Mouse (Mus musculus) ES-Bruce4 (cell line): Measurements from ENCODE around the gene Setd2. TPM values are rescaled to one million over a fixed set of nuclear protein-coding genes. Genes with fewer than 3 reads are reported as not detected.

ENCODE experiments used
- H3K27ac ChIP-seq: 2 replicates; pipeline ENCODE4 v1.5.1; 2012; ENCODE audit warnings: low read length, inconsistent platforms; ENCODE audit not compliant: insufficient read depth
- H3K27me3 ChIP-seq: 2 replicates; pipeline ENCODE4 v1.6.1; 2012; ENCODE audit warnings: mild to moderate bottlenecking, low read length, inconsistent platforms; ENCODE audit not compliant: control insufficient read depth, poor library complexity, insufficient read depth, severe bottlenecking
- H3K36me3 ChIP-seq: 2 replicates; pipeline ENCODE4 v1.6.1; 2012; ENCODE audit warnings: inconsistent platforms, mild to moderate bottlenecking, low read length, moderate library complexity; ENCODE audit not compliant: control insufficient read depth, poor library complexity, insufficient read depth, severe bottlenecking
- H3K4me1 ChIP-seq: one replicate; pipeline ENCODE4 v1.8.1; 2011; ENCODE audit warnings: low read length; ENCODE audit not compliant: control insufficient read depth, insufficient read depth
- H3K4me3 ChIP-seq: 2 replicates; pipeline ENCODE4 v1.5.1; 2011; ENCODE audit warnings: low read depth, mild to moderate bottlenecking, low read length
- H3K9ac ChIP-seq: 2 replicates; pipeline ENCODE4 v1.6.1; 2012; ENCODE audit warnings: low read depth, mild to moderate bottlenecking, inconsistent platforms; ENCODE audit not compliant: poor library complexity, severe bottlenecking
- H3K9me3 ChIP-seq: replicated peaks from 2 replicates; pipeline ENCODE4 v1.6.1; 2012; ENCODE audit warnings: mild to moderate bottlenecking, low read length, inconsistent platforms; ENCODE audit not compliant: control insufficient read depth, poor library complexity, insufficient read depth, severe bottlenecking
- CTCF ChIP-seq: IDR thresholded peaks from one replicate; pipeline ENCODE4 v1.8.1; 2011; ENCODE audit warnings: low read depth, low read length
- EP300 ChIP-seq: IDR thresholded peaks from 2 replicates; pipeline ENCODE4 v1.6.1; 2011; ENCODE audit warnings: low read depth, low read length; ENCODE audit not compliant: insufficient read depth
- POLR2A ChIP-seq: IDR thresholded peaks from one replicate; pipeline ENCODE4 v1.8.1; 2011; ENCODE audit warnings: low read length; ENCODE audit not compliant: insufficient read depth
- polyA plus RNA-seq: library from polyadenylated mRNA; stranded (reverse); fragments of >200 nt; gene quantifications from 2 replicates; pipeline ENCODE4 v1.2.4, GENCODE M21; 2011; ENCODE audit warnings: low read depth; ENCODE audit not compliant: missing spikeins, insufficient read depth, insufficient read length

Gene Setd2
- polyA plus RNA-seq, 1 experiment, result 86.0 TPM

DNA sequence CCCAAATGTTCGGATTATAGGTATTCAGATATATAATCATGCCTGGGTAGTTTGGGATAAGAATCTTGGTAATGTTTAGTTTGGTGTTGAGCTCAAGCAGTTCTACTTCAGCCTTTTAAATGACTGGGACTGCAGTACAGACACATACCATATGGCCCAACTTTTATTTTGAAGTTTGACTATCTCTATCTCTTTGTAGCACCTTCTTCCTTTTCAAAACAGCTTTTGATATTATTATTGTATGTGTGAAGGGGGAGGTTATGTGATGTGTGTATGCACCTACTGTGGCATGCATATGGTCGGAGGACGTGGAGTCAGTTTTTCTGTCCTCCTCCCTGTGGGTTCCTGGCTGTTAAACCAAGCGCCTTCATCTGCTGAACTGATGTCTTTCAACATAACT, 9.6 kb downstream of the Setd2 start:
- TF ChIP-seq EP300 (no peak), POLR2A (no peak), CTCF (no peak)
- Histone ChIP-seq H3K27ac (no peak overlapping the region), H3K36me3 (peaks cover 2% of the 10 kb centered on the region; the same call in 1 of the 2 replicates), H3K9me3 (no peaks in the 10 kb centered on the region), H3K4me3 (no peak overlapping the region), H3K9ac (no peak overlapping the region), H3K4me1 (peaks cover 2% of the 10 kb centered on the region), H3K27me3 (no peaks in the 10 kb centered on the region)

DNA sequence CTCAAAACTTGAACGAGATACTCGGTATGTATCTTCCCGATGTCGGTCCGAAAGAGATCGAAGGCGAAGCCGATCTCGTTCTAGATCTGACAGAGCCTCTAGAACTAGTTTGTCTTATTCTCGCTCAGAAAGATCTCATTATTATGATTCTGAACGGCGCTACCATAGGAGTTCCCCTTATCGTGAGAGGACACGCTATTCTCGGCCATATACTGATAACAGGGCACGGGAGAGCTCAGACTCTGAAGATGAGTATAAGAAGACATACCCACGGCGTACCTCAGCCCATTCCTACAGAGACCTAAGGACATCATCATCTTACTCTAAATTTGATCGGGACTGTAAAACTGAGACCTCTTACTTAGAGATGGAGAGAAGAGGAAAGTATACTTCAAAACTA, 15.9 kb downstream of the Setd2 start:
- H3K9me3 ChIP-seq, result no peaks in the 10 kb centered on the region
- H3K9ac ChIP-seq, result no peak overlapping the region
- H3K4me3 ChIP-seq, result no peak overlapping the region
- TF ChIP-seq EP300, result no peak
- no peak for TF ChIP-seq CTCF
- no peak for TF ChIP-seq POLR2A
- no peak overlapping the region for H3K27ac ChIP-seq
- no peaks in the 10 kb centered on the region for H3K27me3 ChIP-seq
- peaks cover 52% of the 10 kb centered on the region for H3K36me3 ChIP-seq
- H3K4me1 ChIP-seq, result no peaks in the 10 kb centered on the region

DNA sequence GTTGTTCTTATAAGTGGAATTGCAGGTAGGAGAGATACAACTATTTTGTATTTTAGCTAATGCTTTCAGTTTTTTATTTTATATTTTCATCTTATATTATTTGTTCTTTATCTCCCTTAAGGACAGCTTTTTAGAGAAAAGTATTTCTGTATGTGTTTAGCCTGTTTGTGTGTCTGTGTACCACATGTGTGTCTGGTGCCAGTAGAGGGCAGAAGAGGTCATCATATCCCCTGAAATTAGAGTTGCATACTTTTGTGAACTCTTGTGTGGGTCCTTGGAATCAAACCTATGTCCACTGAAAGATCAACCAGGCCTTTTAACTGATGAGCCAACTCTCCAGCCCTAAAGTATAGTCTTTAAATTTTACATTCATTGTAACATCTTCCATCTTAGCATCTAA, 35.9 kb downstream of the Setd2 start:
- no peak overlapping the region for H3K4me3 ChIP-seq
- H3K4me1 ChIP-seq, result no peaks in the 10 kb centered on the region
- H3K9ac ChIP-seq, result no peak overlapping the region
- no peaks in the 10 kb centered on the region for H3K27me3 ChIP-seq
- TF ChIP-seq POLR2A (no peak), CTCF (no peak), EP300 (no peak)
- no peaks in the 10 kb centered on the region for H3K9me3 ChIP-seq
- peaks cover 44% of the 10 kb centered on the region for H3K36me3 ChIP-seq
- H3K27ac ChIP-seq, result no peak overlapping the region

- H3K4me1 ChIP-seq, result no peaks in the 10 kb centered on the region
- H3K9me3 ChIP-seq, result no peaks in the 10 kb centered on the region
- H3K9ac ChIP-seq, result no peak overlapping the region
- TF ChIP-seq POLR2A (no peak), CTCF (no peak), EP300 (no peak)
- H3K27me3 ChIP-seq, result no peaks in the 10 kb centered on the region
- no peak overlapping the region for H3K4me3 ChIP-seq
- no peak overlapping the region for H3K27ac ChIP-seq
- peaks cover 12% of the 10 kb centered on the region for H3K36me3 ChIP-seq
Measured at GRCm38 (mm10) chr9:110582161-110582560, 49.8 kb downstream of the Setd2 start.

GRCm38 (mm10) chr9:110583521-110583920, 51.1 kb downstream of the Setd2 start:
- H3K27me3 ChIP-seq, result no peaks in the 10 kb centered on the region
- H3K4me3 ChIP-seq, result no peak overlapping the region
- no peak overlapping the region for H3K9ac ChIP-seq
- no peaks in the 10 kb centered on the region for H3K4me1 ChIP-seq
- TF ChIP-seq CTCF, result no peak
- TF ChIP-seq EP300, result no peak
- TF ChIP-seq POLR2A, result no peak
- no peak overlapping the region for H3K27ac ChIP-seq
- H3K9me3 ChIP-seq, result no peaks in the 10 kb centered on the region
- H3K36me3 ChIP-seq, result peaks cover 6% of the 10 kb centered on the region

- no peaks in the 10 kb centered on the region for H3K27me3 ChIP-seq
- no peaks in the 10 kb centered on the region for H3K9me3 ChIP-seq
- no peak overlapping the region for H3K4me3 ChIP-seq
- TF ChIP-seq CTCF (no peak), POLR2A (no peak), EP300 (no peak)
- H3K27ac ChIP-seq, result no peak overlapping the region
- H3K9ac ChIP-seq, result no peak overlapping the region
- H3K4me1 ChIP-seq, result no peaks in the 10 kb centered on the region
- H3K36me3 ChIP-seq, result peaks cover 18% of the 10 kb centered on the region
Measured at GRCm38 (mm10) chr9:110611471-110611870, 79.1 kb downstream of the Setd2 start.
